Mouse (Mus musculus) spleen, adult 2 months (tissue): ENCODE measurements around the gene Lhfpl3.

Source experiments
- CTCF ChIP-seq: fragments of 200-500 bp; IDR thresholded peaks from 2 replicates; pipeline ENCODE4 v1.5.1; 2011; ENCODE audit warnings: mild to moderate bottlenecking, inconsistent platforms; ENCODE audit not compliant: insufficient read depth, insufficient read length, insufficient replicate concordance; ENCODE audit errors: extremely low read depth
- POLR2A ChIP-seq: fragments of 200-500 bp; IDR thresholded peaks from 2 replicates; pipeline ENCODE4 v1.6.1; 2011; ENCODE audit warnings: low read depth, low read length, inconsistent platforms

GRCm38 (mm10) chr5:23189633-23190032 lies 443.8 kb downstream of the Lhfpl3 start:
- TF ChIP-seq CTCF, result no peak
- TF ChIP-seq POLR2A, result no peak
